Mouse (Mus musculus) gastrocnemius, postnatal 25 days (tissue): ENCODE measurements around the gene Ermard. TPM values are rescaled to one million over a fixed set of nuclear protein-coding genes. Genes with fewer than 3 reads are reported as not detected.
"Not testable (repeated sequence)": the region's sequence is repeated elsewhere in the genome, so short reads cannot be mapped to it uniquely, and the experiment has no call there.

Experiments
- DNase-seq: peaks from one replicate; pipeline ENCODE4 v3.0.0; 2022
- long read RNA-seq, 2 experiments: library from polyadenylated mRNA; stranded (forward); transcript quantifications; one replicate each; pipeline ENCODE4 v2.0.0; 2021
- total RNA-seq, 2 experiments: library from RNA; stranded (reverse); gene quantifications; 1 replicate in 1 of 2; 2 replicates in 1 of 2; pipeline ENCODE4 v1.2.3; 2021

The Ermard gene
- total RNA-seq, result 10 to 100 TPM; 19.2 to 19.8 TPM
- long read RNA-seq, experiment 1, partial matches to known transcripts, result 1 of 10 reads
- long read RNA-seq, experiment 1, other reads (novel, unspliced or antisense), result 9 of 10 reads
- long read RNA-seq, experiment 2, partial matches to known transcripts, result 2 of 13 reads
- long read RNA-seq, experiment 2, other reads (novel, unspliced or antisense), result 9 of 13 reads

- DNase-seq, result peak; percentile 46
These were observed at the start of gene Ermard, which contains the start of the genes Tcte3 and Gm3448 for GRCm38 (mm10) chr17:15041175-15041729. TSS of gene Ermard (plus strand) at chr17:15041208. TSS of gene Tcte3 (minus strand) at chr17:15041488. TSS of gene Gm3448 (minus strand) at chr17:15041537.

DNA sequence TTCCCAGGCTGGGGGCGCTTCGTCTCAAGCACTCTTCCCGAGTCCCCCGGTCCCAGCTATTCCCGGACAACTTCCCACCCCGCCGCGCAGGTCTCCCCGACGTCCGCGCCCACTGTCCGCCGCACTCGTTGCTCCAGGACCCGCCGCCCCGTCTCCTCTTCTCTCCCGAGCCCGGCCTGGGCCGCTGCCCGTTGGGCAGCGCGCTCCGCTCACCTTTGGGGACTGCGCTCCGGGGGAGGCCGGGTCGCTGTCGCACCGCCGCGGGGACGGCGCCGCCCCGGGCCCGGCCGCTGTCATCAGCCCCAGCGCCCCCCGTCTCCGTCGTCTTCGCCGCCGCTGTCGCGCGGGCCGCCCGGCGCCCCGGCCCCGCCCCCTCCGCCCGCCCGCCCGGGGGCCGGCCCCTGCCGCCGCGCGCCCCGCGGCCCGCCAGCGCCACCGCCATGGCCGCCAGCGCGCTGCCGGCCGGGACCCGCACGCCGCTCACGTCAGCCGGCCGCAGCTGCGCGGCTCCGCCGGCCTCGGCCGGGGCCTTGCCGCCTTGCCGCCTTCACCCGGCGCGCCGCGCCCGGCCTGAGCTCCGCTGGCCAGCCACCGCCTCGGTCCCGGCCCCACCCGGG, 48.4 kb upstream of the Ermard start:
- not testable (repeated sequence) for DNase-seq

GRCm38 (mm10) chr17:14993139-14993832, 47.7 kb upstream of the Ermard start:
- not testable (repeated sequence) for DNase-seq

- not testable (repeated sequence) for DNase-seq
These were observed 46.9 kb upstream of the Ermard start for GRCm38 (mm10) chr17:14994140-14994539.

- DNase-seq, result not testable (repeated sequence)
These were observed 41.0 kb upstream of the Ermard start for GRCm38 (mm10) chr17:15000047-15000446.

GRCm38 (mm10) chr17:15009088-15009487, 31.9 kb upstream of the Ermard start:
- not testable (repeated sequence) for DNase-seq

DNA sequence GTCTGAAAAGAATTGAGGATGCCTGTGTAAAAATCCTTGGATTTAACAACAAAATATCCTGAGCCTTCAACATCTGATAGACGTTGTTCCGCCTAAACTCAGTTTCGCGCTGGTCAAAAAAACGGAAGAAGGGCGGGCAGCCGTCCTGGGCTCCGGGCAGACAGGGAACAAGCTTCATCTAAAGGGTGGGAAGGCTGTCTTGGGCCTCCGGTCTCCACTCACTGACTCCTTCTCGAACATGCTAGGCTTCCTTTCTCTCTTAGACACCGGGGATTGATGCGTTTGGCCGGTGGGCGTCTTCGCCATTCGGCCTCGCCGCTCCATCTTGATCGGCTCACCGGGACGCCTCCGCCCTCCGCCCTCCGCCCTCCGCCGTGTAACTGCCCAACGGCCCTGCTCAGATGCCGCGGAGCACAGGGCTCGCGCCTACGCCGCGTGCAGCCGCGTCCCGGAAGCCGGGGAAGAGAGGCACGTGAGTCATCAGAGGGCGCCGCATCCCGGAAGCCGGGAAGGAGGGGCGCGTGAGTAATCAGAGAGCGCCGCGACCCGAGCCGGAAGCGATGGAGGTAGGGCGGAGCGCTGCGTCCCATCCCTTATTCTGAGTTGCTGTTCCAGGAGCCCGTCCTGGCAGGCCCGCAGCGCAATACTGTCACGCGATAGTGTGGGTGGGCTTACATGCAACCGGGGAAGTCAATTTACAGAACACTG, 31.1 kb upstream of the Ermard start, which contains the start of gene Gm3435:
Gene Gm3435 (plus strand): TSS at position 471 of the 708 bp plus-strand sequence.
- DNase-seq, result not testable (repeated sequence)

DNA sequence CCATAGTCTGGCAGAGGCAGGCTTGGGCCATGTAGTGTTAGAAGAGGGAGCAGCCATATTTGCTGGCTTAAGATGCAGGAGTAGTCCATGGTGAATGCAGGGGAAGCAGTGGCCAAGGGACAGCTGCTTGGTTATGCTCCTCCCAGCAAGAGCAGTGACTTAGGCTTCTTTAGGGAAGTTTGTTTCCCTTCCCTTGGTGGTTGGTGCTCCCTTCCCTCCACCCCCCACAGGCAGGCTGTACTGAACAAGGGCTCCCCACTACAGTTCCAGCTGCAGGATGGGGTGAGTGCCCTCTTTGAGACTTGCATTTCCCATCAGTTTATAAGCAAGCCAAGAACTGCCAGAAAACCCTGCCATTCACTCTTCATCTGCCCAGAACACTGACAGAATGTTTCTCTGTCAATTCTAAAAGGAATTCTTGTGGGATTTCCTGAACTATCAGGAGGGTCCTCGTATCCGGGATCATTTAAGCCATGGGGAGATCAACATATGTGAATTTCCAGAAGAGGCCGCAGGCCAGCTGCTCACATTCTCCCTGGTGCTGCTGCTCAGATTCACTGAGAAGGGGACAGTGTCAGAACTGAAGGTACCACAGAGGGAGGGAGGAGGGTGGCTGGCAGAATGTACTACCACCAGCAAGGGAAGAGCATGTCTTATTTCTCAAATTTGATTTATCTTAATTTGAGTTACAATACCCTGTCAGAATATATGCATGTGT, 19.3 kb upstream of the Ermard start:
- peak; percentile 33 for DNase-seq

- not testable (repeated sequence) for DNase-seq
These were observed 17.0 kb upstream of the Ermard start for GRCm38 (mm10) chr17:15023878-15024492.

DNA sequence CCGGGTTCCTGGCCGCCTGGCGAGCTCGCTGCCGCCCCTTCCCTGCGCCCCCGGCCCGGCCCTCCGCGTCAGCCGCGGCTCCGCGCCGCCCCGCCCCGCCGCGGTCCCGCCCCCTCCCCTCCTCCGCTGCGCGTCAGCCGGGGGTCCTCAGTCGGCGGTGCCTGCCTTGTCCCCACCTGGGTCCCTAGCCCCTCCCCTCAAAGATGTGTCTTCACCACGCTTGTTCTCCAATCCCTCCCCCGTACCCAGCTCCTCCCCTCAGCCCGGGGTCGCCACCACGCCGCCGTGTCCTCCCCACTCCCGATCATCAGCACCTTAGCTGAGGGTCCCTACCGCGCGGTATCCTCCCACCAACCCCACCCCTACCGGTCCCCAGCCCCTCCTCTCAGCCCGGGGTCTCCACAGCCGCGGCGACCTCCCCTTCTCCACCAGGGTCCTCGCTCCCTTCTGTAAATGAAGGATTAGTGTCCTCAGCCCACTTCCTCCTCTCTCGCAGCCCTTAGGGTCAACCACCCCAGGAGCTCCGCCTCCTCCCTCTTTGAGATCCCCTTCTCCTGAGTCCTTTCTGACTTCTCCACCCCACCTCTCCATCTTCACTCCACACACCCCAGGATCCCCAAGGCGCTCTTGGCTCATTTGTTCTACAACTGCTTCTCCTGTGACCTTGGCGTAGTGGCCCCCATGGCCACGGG, 16.4 kb upstream of the Ermard start:
- not testable (repeated sequence) for DNase-seq

GRCm38 (mm10) chr17:15025513-15025912, 15.5 kb upstream of the Ermard start:
- DNase-seq, result not testable (repeated sequence)

GRCm38 (mm10) chr17:15031414-15031813, 9.6 kb upstream of the Ermard start:
- not testable (repeated sequence) for DNase-seq

DNA sequence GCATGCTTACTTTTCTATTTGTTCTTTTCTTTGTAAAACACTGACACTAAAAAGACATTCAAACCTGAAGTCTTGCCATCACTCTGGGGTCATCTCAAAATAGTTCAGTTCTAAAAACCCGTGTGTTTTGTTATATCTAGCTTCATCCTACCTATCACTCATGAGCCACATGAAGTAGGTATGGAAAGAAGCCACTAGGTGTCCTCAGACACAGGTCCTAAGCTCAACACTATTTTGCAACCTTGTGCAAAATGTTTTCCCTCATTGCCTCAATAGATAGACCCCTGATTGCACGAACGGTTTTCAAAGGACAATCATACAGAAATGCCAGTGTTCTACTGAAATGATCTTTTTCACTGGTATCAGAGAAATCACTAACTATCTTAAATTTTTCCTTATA, 553 bp upstream of the Ermard start:
- DNase-seq, result not testable (repeated sequence)

GRCm38 (mm10) chr17:15050338-15050737, 9.3 kb downstream of the Ermard start:
- DNase-seq, result not testable (repeated sequence)

- DNase-seq, result not testable (repeated sequence)
These were observed 11.8 kb downstream of the Ermard start for GRCm38 (mm10) chr17:15052766-15053165.

GRCm38 (mm10) chr17:15053183-15053828, 12.3 kb downstream of the Ermard start:
- not testable (repeated sequence) for DNase-seq

DNA sequence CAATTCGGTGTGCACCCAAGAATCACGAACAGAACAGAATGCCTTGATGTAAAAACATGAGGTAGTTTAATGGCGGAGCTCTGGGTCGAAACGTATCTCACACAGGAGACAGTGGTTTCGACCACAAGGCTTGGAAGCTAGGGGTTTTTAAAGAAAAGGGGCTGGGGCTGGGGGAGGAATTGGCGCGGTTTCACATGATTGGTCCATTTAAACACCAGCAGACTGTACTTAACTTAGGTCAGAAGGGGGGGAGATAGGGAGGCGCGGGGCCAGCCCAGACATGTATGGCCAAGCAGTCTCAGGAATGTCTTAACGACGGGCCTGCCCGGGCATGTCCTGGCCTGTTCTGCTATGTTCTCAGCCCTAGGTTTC, 12.8 kb downstream of the Ermard start:
- peak; percentile 4 for DNase-seq

GRCm38 (mm10) chr17:15055925-15056324, 14.9 kb downstream of the Ermard start:
- no peak for DNase-seq

GRCm38 (mm10) chr17:15058161-15058591, 17.2 kb downstream of the Ermard start:
- DNase-seq, result no peak

GRCm38 (mm10) chr17:15059646-15060045, 18.6 kb downstream of the Ermard start:
- DNase-seq, result no peak
